Mouse (Mus musculus): ENCODE results near the gene Gphb5.

GRCm38 (mm10) chr12:75460561-75460960 lies 44.0 kb upstream of the Gphb5 start:
- TF ChIP-seq CTCF (IDR thresholded peaks at IDR 0.05; ENCODE audit: control insufficient read depth, insufficient read depth, insufficient replicate concordance, low read depth, low read length) (no peak), POLR2A (IDR thresholded peaks at IDR 0.05; ENCODE audit: control insufficient read depth, low read depth, low read length) (no peak)

All from testis, adult 2 months (tissue).